Mouse (Mus musculus): Measurements from ENCODE around the gene Fbxo42.

Fbxo42 gene

DNA sequence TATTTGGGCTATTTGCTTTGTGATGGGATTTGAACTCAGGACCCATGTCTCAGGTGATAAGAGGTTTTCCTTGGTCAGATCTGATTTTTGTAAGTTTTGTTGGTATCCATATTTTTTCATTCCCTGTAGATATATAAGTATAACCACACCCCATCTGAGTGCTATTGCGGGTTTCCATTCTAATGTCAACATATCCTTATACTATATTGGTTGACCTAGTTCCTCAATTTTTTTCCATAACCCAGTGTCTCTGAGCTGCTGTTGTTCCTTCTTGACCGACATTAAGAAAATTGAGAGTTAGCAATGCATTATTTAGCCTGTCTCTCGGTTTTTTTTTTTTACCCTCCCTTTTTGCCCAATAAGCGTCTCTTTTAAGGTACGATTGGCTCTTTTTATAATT, 75.0 kb downstream of the Fbxo42 start:
- DNase-seq = no peak

DNA sequence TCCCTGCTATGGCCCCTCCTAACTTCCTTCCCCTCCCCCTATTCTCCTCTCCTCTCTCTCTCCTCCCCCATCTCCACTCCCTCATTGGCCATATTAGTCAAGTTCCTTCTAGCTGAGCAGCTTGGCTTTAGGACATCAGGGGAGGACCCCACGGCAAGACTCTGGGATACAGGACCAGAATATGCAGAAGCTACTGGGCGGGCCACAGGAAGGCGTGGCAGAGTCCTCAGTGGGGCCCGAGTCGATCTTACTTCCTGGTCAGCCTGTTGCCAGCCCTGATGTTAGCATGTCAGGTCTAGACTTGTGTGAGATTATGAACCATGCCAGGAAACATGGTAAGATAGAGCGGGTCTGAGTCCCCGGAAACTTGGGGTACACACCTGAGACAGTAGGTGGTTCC, 81.0 kb downstream of the Fbxo42 start:
- DNase-seq = no peak

DNA sequence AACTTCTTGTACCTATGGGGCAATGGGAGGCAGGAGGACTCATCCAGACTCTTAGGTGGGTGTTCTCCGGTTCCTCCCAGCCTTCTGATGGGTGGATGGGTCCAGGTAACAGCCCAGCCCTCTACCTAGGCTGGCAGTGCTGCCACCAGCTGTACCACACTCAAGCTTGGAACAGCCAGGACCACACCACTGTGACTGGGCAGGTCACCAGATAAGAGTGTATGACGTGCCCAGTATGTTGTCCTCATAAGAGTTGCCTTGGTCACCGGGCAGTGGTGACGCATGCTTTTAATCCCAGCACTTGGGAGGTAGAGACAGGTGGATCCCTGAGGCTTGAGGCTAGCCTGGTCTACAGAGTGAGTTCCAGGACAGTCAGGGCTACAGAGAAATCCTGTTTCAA, 85.5 kb downstream of the Fbxo42 start:
- DNase-seq = no peak

DNA sequence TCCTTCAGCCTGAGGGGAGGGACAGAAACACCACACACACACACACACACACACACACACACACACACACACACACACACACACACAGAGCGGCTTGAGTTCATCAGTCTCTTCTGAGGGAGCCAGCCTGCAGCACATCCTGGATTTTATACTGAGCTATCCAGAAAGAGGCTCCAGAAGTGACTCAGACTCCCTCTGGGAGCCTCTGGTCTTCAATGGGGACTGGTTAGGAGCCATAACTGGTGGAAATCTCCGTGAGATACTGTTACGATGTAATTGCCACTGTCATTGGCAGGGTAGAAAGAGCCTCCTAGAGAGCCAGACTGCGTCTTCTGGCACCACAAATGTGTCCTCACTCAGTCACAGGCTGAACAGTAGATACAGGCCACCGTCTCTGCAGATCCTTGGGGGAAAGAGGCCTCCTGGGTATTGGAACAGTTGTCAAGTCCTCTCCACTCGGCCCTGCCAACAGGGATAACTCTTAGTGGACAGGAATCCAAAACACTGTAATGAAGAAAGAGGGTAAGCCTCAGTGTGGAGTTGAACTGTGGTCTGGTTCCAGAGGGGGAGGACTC, 87.9 kb downstream of the Fbxo42 start:
- no peak for DNase-seq

DNA sequence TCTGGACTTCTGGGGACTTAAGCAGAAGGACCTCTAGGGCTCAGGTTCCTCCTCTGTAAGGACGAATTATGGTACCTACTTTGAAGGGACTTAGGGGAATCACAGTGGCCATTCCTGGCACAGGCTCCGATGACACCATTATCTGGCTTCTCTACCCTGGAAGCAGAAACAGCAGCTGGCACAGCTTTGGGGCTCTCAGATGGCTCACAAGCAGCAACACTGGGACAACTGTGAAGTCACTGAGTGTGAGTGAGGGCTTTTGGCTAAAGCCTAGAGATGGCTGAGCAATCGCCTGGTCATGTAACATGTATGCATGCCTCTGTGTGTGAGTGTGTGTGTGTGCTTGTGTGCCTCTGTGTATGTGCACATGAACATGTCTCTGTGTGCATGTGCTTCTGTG, 89.1 kb downstream of the Fbxo42 start:
- no peak for DNase-seq

DNA sequence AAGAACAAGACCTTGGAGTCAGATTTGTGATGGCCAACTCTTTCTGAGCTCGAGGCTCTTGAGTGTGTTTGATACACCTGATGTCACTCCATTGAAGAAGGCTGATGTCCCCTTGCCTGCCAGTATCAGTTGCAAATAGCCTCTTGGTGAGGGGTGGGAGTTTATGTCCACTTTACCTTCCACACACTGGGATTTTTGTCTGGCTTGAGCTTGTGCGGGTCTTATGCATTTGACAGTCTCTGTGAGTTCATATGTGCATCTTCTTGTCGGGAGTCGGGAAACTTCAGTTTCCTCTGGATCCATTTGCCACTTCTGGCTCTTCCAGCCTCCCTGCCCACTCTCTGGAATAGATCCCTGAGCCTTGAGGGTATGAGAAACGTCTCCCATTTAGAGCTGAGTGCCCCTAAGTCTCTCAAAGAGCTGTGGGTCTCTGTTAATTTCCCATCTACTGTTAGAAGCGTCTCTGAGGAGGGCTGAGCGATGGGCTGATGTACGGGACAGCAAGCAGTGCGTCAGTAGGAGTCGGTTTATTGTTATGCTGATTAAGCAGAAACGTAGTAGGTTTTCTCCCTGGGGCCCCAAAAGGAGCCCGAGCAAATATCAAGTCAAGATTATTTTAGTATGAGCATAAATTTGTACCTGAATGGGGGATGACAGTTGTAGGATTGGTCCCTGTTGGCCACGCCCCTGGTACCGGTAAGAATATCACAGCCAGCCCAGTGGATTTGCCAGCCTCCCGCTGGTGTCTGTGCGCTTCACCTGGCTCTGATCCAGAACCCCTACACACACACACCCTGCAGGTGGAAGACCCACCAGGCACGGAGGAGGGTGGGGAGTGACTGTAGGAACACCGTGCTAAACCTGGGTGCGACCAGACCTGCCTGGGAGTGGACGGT, 91.0 kb downstream of the Fbxo42 start:
- DNase-seq = no peak

DNA sequence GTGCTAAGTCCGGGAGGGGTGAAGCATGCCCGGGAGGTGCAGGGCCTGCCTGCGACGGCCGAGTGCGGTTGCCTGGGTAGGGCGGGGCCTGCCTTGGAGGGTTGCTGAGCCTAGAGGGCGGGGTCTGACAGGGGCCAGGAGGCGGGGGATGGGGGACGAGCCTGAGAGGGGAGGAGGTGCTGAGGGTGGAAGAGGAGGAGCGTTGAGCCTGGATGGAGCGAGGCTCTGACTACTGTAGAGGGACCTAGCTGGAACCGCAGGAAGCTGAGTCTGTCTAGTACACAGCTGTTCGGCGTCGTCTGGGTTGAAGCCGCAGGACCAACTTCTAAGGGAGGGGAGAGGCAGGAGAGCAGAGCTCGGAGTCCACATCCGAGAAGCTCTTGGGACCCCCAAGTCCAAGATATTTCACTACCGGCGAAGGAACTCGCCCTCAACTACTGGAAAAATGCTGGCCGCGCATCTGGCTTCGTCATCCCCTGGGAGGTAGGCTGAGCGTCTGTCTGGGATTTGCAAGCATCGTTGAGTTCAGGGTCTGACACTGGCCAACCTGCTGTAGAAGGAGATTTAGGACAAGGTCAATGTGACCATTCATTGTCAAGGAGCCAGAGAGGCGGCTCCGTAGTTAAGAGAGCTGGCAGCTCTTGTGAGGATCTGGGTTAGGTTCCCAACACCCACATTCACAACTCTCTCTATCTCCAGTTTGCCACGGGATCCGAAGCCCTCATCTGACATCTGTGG, 91.8 kb downstream of the Fbxo42 start, which contains the start of gene Arhgef19:
Gene Arhgef19, plus strand, starts transcription at position 112 of the 738 bp plus-strand sequence.
- DNase-seq = peak; percentile 22

DNA sequence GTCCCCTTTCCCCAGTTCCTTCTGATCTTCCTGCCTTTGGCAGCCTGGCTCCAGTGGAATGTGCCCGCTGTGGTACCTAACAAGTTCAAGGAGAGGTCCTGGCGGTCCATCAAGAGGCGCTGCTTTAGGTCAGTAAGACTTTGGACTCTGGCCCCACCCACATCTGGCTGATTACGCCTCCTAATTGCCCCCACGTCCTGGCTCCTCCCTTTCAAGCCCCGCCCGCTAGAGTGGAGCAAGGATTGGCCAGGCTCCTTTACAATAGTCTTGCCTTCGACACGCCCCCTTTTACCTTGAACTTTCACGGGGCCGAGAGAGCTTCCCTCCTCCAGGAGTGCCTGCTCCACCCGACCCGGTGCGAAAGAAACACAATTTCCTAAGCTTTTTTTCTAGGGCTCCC, 92.9 kb downstream of the Fbxo42 start:
- no peak for DNase-seq

DNA sequence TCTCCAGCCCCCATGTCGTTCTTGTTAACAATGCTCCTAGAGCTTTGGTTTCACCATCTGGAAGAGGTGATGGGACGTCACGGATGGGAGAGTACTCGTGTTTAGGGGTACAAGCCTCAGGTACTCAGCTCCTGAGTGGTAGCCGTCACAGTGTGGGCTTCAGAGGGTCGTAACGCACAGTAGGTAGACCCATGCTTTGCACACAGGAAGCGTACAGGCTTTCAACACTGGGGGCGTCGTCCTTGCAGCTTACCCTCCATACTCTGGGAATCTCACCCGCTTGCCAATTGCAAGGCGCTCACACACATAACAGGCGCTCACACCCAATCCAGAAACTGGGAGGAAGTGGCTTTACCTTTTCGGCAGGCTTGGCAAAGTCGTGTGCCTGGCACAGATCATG, 94.1 kb downstream of the Fbxo42 start:
- no peak for DNase-seq

DNA sequence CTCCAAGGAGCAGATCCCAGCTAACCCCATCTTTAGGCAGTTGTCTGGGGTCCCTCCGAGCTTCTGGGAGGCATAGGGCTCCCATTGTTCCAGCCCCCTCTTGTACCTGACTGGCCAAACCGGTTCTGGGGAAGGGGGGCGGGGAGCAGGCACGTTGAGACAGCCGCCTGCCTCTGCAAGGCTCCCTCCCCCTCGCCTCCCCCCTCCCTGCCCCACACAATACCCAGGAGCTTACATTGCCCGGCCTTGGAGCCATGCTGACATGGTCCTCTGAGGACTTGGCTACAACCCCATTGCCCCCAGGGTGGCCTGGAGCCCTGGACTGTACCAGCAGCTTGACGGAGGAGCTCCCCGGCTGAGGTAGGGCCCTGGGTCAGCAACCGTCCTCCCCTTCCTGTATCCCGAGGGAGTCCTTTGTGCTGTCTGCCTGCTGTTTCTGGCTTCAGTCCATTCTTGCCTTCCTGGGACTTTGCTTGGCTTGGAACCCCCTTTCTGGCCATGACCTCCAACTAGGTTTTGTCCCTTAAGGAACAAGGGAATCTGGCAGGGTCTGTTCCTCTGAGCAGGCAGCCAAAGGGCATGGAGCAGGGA, 95.0 kb downstream of the Fbxo42 start:
- no peak for DNase-seq

DNA sequence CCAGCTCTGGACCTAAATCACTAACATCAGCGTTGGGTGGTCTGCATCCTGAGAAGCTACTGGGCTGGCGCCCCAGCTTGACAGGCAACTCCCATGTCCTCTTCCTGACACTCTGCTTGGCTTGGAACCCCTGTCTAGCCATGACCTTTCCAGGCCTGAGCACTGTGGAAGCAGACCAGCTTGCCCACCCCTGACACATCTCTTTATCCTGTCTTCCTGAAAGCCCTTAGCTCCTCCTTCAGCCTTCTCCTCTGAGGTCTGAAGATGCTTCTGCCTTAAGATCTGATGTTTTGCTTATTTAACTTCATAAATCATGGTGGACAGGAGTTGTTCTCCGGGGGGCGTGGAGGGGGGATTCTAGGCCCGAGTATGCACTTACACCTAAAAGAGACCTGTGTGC, 95.9 kb downstream of the Fbxo42 start:
- DNase-seq = no peak

DNA sequence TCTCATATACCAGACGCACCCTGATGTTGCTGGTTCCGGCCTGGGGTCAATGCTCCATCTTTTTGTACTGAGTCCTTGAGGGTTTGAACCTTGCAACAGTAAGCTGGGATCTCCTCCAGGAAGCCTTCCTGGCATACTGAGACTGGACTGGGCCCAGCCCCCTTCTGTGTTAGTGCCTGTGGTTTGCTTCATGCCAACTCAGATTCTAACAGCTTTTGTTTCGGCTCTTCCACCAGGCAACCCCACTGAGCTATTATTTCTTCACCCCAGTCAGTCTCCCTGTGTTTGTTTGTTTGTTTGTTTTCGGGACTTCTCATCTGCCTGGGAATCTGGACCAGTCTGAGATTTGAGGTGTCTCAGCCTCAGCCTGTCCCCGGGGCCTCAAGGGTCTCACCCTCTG, 96.7 kb downstream of the Fbxo42 start:
- DNase-seq = no peak

DNA sequence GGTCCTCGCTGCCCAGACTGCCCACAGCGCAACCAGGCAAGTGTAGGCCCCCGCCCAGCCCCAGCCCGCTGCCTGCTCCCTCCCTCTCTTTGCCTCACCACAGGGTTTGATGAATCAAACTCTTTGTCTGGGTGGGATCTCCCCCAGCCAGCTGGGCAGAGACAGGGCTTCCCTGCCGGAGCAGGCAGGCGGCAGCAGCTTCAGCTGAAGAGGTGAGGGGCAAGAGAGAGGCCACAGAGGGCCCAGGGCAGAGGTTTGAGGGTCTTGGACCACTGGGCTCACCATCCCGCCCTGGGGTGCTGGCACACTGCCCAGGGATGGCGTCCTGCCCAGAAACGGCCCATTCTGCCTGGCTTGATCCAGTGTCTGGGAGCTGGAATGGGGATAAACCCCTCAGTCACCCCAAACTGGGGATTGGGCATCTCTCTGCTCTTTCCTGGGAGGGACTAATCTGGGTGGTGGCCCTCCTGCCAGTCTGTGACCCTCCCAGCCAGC, 97.3 kb downstream of the Fbxo42 start:
- DNase-seq = peak; percentile 39

DNA sequence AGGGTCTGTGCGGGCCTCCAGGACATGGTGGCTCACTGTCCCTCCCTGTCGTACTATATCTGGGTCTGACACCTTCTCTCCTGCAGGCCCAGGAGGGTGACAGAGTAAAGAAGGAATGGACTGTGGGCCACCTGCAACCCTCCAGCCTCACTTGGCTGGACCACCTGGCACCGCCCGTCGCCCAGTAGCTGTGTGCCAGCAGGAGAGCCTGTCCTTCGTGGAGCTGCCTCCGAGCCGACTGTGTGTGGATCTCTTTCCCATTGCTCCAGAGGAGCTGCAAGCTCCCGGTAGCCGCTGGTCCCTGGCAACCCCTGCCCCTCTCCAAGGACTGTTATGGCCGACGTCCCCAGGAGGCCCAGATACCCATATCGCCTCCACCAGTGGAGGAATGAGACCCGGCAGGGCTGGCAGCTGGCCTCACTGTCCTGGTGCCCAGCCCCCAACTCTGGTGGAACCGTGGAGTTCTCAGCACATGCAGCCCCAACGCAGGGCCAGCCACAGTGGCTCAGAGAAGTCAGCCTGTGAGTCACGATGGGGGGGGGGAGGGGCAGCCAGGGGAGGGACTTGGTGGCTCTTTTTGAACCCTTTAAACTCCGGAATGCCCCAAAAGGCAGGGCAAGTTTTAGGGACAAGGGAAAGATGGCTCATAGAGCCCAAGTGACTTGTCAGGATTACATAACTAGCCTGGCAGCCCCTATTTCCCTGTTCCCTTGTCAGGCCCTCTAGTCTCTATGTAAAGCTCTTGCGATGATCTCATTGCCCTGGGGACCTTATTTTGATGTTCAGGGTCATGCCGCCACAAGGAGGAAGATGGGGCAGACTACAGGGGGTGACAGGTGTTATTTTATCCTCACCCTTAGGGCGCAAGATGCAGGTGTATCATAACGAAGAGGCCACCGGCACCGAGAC, 98.6 kb downstream of the Fbxo42 start:
- no peak for DNase-seq

DNA sequence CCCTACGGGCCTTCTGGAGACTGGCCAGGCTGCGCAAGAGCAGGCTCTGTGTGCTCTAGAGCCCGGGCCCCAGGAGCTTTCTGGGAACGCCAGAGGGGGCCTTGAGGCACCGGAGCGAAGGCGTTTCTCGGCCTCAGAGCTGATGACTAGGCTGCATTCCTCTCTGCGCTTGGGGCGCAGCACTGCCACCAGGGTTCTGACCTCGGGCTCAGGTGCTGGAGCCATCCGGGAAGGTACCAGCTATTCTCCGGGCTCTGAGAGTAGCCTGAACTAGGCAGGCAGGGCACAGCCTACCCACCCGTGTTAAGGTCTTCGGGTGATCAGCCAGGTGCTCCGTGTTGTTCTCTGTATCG, 99.3 kb downstream of the Fbxo42 start:
- no peak for DNase-seq

DNA sequence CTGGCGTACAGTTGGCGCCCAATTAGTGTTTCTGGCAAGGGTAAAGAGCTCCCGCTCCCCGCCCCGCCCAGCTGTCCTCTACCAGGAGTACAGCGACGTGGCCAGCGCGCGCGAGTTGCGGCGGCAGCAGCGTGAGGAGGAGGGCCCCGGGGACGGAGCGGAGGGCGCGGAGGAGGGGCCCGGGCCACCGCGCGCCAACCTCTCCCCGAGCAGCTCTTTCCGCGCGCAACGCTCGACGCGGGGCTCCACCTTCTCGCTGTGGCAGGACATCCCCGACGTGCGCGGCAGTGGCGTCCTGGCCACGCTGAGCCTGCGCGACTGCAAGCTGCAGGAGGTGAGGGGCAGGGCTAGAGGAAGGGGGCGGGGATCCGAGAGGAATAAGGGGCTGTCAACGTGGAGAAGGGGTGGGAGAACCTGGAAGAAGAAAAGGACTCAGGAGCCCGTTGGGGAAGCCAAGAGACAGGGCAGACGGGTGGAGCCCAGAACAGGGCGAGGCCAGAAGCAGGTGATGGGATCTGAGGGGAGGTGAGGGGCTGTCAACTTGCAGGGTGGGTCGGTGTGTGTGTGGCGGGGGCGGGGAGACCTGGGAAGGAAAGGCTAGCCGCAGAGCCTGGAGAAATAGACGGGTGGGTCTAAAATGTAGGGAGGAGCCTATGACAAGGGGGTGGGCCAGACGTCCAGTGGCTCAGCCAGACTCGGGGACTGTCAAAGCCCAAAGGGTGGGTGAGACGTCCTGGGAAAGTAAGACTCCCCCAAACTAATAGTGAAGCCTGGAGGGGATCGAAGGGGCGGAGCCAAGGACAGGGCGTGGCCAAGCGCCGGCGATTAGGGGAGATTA, 100.3 kb downstream of the Fbxo42 start:
- DNase-seq = no peak

DNA sequence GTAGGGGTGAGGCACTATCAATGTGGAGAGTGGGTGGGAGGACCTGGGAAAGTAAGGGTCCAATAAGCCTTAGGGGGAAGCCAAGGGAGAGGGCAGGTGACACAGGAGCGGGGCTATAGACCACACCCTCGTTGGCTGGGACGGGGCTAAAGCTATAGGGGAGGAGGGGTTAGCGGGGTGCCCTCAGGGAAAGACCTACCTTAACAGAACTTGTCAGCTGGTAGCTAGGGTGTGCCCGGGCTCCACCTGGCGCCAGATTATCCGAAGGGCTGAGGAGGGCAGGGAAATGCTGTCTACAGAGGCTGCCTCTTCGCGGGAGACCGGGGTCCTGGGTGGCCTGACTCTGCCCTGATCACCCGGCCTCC, 100.9 kb downstream of the Fbxo42 start:
- no peak for DNase-seq

DNA sequence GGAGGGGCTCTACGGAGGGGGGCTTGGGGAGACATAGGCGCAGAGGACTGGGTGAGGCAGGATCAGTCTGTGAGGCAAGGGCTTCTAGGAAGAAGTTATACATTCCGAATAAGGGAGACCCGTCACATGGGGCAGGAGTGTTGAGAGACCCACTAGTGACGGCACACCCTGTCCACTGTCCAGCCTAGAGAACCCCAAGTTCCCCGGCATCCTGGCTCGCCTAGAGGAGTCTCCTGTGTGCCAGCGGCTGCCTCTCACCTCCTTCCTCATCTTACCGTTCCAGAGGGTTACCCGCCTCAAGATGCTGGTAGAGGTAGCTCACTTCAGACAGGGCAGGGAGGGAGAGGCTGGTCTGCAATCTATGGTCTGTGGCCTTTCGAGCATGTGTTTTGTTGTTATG, 101.7 kb downstream of the Fbxo42 start:
- no peak for DNase-seq

DNA sequence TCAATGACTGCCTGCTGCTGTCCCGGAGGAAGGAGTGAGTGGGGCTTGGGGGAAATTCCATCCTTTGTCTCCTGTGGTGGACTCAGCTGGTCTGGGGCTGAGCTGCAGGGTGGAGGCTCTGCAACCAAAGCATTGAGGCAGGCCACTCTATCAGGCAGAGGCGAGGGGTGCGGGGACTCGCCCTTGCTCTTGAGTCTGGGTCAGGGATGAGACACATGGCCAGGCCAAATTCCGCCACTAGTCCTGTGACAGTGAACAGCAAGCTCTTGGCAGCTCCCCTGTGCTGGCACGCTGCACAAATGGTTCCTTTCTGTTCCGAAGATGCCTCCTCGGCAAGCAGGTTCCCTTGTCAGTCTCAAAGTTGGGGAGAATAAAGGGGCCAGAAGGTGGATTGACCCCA, 103.4 kb downstream of the Fbxo42 start:
- DNase-seq = no peak

DNA sequence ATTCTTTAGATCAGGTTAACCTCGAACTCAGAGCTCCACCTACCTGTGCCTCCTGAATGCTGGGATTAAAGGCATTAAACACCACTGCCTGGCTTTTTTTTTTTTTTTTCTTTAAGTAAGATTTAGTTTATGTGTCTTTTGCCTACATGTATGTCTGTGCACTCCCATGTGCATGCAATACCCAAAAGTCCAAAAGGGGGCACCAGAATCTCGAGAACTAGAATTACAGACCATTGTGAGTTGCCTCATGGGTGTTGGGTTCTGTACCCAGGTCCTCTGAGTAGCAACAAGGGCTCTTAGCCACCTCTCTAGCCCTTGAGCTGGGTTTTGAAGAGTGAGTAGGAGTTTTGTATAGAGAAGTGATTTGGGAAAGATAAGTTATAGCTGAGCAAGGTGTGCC, 104.9 kb downstream of the Fbxo42 start:
- no peak for DNase-seq

Data from cerebellum, adult 8-10 months (tissue).